Mouse (Mus musculus) heart, embryonic 14.5 days (tissue): ENCODE measurements around the gene St5. TPM values are rescaled to one million over a fixed set of nuclear protein-coding genes. Genes with fewer than 3 reads are reported as not detected.

Source experiments
- ATAC-seq: fragments of 200-750 bp; cut with Nextera tagmentation; 2 replicates; pipeline ENCODE4 v1.8.0; 2017; ENCODE audit warnings: low read depth, moderate TSS enrichment; ENCODE audit not compliant: insufficient number of reproducible peaks, insufficient read depth, low FRiP score
- H3K27ac ChIP-seq, 2 experiments: fragments of 200-500 bp in 1 of 2; fragments of 300-500 bp in 1 of 2; sonication (generic) in 1 of 2; replicated peaks in 1 of 2; 2 replicates each; pipeline ENCODE4 v1.5.1; 2012 to 2014; ENCODE audit warnings: low read depth in 2 of 2, low read length in 2 of 2, control low read depth in 1 of 2, mild to moderate bottlenecking in 1 of 2, mixed read lengths in 1 of 2; ENCODE audit not compliant: control insufficient read depth in 1 of 2, insufficient read depth in 1 of 2
- H3K27me3 ChIP-seq: fragments of 300-500 bp; sonication (generic); 2 replicates; pipeline ENCODE4 v1.6.1; 2014; ENCODE audit warnings: mild to moderate bottlenecking, low read length, control low read depth; ENCODE audit not compliant: control insufficient read depth, insufficient read depth
- H3K36me3 ChIP-seq: fragments of 300-500 bp; sonication (generic); 2 replicates; pipeline ENCODE4 v1.6.1; 2014; ENCODE audit warnings: mild to moderate bottlenecking, control low read depth, low read length, mixed read lengths; ENCODE audit not compliant: control insufficient read depth, insufficient read depth
- H3K4me1 ChIP-seq, 2 experiments: fragments of 200-500 bp in 1 of 2; fragments of 300-500 bp in 1 of 2; sonication (generic) in 1 of 2; 2 replicates each; pipeline ENCODE4 v1.6.1; 2012 to 2014; ENCODE audit warnings: low read length in 2 of 2, control low read depth in 1 of 2, mixed read lengths in 1 of 2; ENCODE audit not compliant: control insufficient read depth in 2 of 2, insufficient read depth in 2 of 2
- H3K4me2 ChIP-seq: fragments of 300-500 bp; sonication (generic); 2 replicates; pipeline ENCODE4 v1.6.1; 2014; ENCODE audit warnings: mild to moderate bottlenecking, low read length
- H3K4me3 ChIP-seq, 2 experiments: fragments of 200-500 bp in 1 of 2; fragments of 300-500 bp in 1 of 2; sonication (generic) in 1 of 2; 2 replicates each; pipeline ENCODE4 v1.5.1; 2012 to 2014; ENCODE audit warnings: low read length in 2 of 2, mild to moderate bottlenecking in 2 of 2, control low read depth in 1 of 2, low read depth in 1 of 2, moderate library complexity in 1 of 2; ENCODE audit not compliant: control insufficient read depth in 1 of 2, insufficient read depth in 1 of 2
- H3K9ac ChIP-seq: fragments of 300-500 bp; sonication (generic); 2 replicates; pipeline ENCODE4 v1.6.1; 2014; ENCODE audit warnings: mild to moderate bottlenecking, low read length
- H3K9me3 ChIP-seq: fragments of 300-500 bp; sonication (generic); 2 replicates; pipeline ENCODE4 v1.6.1; 2016; ENCODE audit warnings: low read length, control low read depth; ENCODE audit not compliant: control insufficient read depth
- WGBS: fragments of 180-500 bp; shearing (Covaris S2); extraction: QIAGEN DNeasy Blood & Tissue Kit; methylation state at CpG from one replicate; pipeline ENCODE4 v1.1.7; 2014; 5-methylcytosine and 5-hydroxymethylcytosine counted together
- polyA plus RNA-seq: library from polyadenylated mRNA; unstranded; fragments of >200 nt; fragmentation: Nextera tagmentation; extraction: Ambion mirVana; gene quantifications from 2 replicates; pipeline ENCODE4 v1.2.1, GENCODE M21; 2014

The St5 gene
- polyA plus RNA-seq, 1 experiment from 2014 or later = 29.9 TPM

- Histone ChIP-seq H3K4me2 (no peak overlapping the region), H3K4me3 (no peak overlapping the region), H3K36me3 (no peaks in the 10 kb centered on the region), H3K27me3 (no peaks in the 10 kb centered on the region), H3K4me1 (peaks cover 24 to 48% of the 10 kb centered on the region in 2 experiments), H3K9ac (no peak overlapping the region), H3K9me3 (no peaks in the 10 kb centered on the region), H3K27ac (no peak overlapping the region; a peak in 1 of 4 replicates)
- ATAC-seq = no peak
- WGBS = 29% methylated on average over 4 of the region's 4 CpGs
Measured at GRCm38 (mm10) chr7:109592184-109592583, 111.2 kb downstream of the St5 start.

- Histone ChIP-seq H3K4me3 (no peak overlapping the region), H3K27me3 (no peaks in the 10 kb centered on the region), H3K27ac (peak overlapping the region in 1 of 2 experiments; percentile 44; a peak in 1 of 4 replicates), H3K4me1 (peaks cover 26 to 53% of the 10 kb centered on the region in 2 experiments), H3K9ac (peak overlapping the region; percentile 21; the same call in 1 of the 2 replicates), H3K9me3 (no peaks in the 10 kb centered on the region), H3K4me2 (no peak overlapping the region), H3K36me3 (no peaks in the 10 kb centered on the region)
- no peak for ATAC-seq
- 64% methylated on average over 2 of the region's 2 CpGs for WGBS
Measured at GRCm38 (mm10) chr7:109590576-109590975, 112.8 kb downstream of the St5 start.

GRCm38 (mm10) chr7:109588990-109589389 lies 114.4 kb downstream of the St5 start:
- H3K4me3 ChIP-seq = no peak overlapping the region
- peak overlapping the region; percentile 9 to 25; a peak in 3 of 4 replicates for H3K27ac ChIP-seq
- no peaks in the 10 kb centered on the region for H3K27me3 ChIP-seq
- H3K4me1 ChIP-seq = peaks cover 26 to 56% of the 10 kb centered on the region in 2 experiments
- H3K9me3 ChIP-seq = no peaks in the 10 kb centered on the region
- 54% methylated on average over 6 of the region's 6 CpGs for WGBS
- no peak for ATAC-seq
- H3K36me3 ChIP-seq = no peaks in the 10 kb centered on the region
- 0 out of 2 replicates have a peak overlapping the region, but pooled peaks have one; percentile 34 for H3K9ac ChIP-seq
- no peak overlapping the region for H3K4me2 ChIP-seq

- no peak overlapping the region for H3K4me2 ChIP-seq
- no peak overlapping the region for H3K9ac ChIP-seq
- H3K4me1 ChIP-seq = peaks cover 26 to 56% of the 10 kb centered on the region in 2 experiments
- H3K27ac ChIP-seq = peak overlapping the region in 1 of 2 experiments; percentile 41; a peak in 2 of 4 replicates
- 38% methylated on average over 8 of the region's 8 CpGs for WGBS
- H3K9me3 ChIP-seq = no peaks in the 10 kb centered on the region
- H3K36me3 ChIP-seq = no peaks in the 10 kb centered on the region
- H3K27me3 ChIP-seq = no peaks in the 10 kb centered on the region
- ATAC-seq = no peak
- H3K4me3 ChIP-seq = no peak overlapping the region
Measured at GRCm38 (mm10) chr7:109588145-109588544, 115.3 kb downstream of the St5 start.

- H3K36me3 ChIP-seq = no peaks in the 10 kb centered on the region
- H3K9ac ChIP-seq = no peak overlapping the region
- H3K4me1 ChIP-seq = peaks cover 26 to 44% of the 10 kb centered on the region in 2 experiments
- no peak overlapping the region for H3K4me2 ChIP-seq
- no peak for ATAC-seq
- no peaks in the 10 kb centered on the region for H3K9me3 ChIP-seq
- H3K4me3 ChIP-seq = no peak overlapping the region
- H3K27me3 ChIP-seq = no peaks in the 10 kb centered on the region
- H3K27ac ChIP-seq = no peak overlapping the region
- 76% methylated on average over 1 of the region's 1 CpGs for WGBS
Measured at GRCm38 (mm10) chr7:109584467-109584866, 118.9 kb downstream of the St5 start.

GRCm38 (mm10) chr7:109580489-109580888 lies 122.9 kb downstream of the St5 start:
- Histone ChIP-seq H3K36me3 (no peaks in the 10 kb centered on the region), H3K27ac (peak overlapping the region in 1 of 2 experiments; percentile 55; a peak in 3 of 4 replicates), H3K9me3 (no peaks in the 10 kb centered on the region), H3K9ac (no peak overlapping the region), H3K4me3 (no peak overlapping the region), H3K4me1 (peaks cover 30 to 54% of the 10 kb centered on the region in 2 experiments), H3K4me2 (no peak overlapping the region), H3K27me3 (no peaks in the 10 kb centered on the region)
- 67% methylated on average over 4 of the region's 4 CpGs for WGBS
- no peak for ATAC-seq

- H3K36me3 ChIP-seq = no peaks in the 10 kb centered on the region
- no peak overlapping the region for H3K4me3 ChIP-seq
- no peaks in the 10 kb centered on the region for H3K9me3 ChIP-seq
- H3K9ac ChIP-seq = no peak overlapping the region
- ATAC-seq = no peak
- peak overlapping the region; percentile 55 to 58 for H3K27ac ChIP-seq
- H3K4me2 ChIP-seq = no peak overlapping the region
- WGBS = 77% methylated on average over 6 of the region's 6 CpGs
- no peaks in the 10 kb centered on the region for H3K27me3 ChIP-seq
- peaks cover 36 to 59% of the 10 kb centered on the region in 2 experiments for H3K4me1 ChIP-seq
Measured at GRCm38 (mm10) chr7:109579585-109580307, 123.7 kb downstream of the St5 start.
